Mouse (Mus musculus): ENCODE data around the gene Gpc2. TPM values are rescaled to one million over a fixed set of nuclear protein-coding genes. Genes with fewer than 3 reads are reported as not detected.

Gpc2 gene
- polyA plus RNA-seq, 1 experiment from 2014 or later: 2.9 TPM

Other genes starting within 250 kb of the Gpc2 start
- gene Smok3c, start 226.8 kb downstream of the Gpc2 start, polyA plus RNA-seq (2014; fragmentation: Nextera tagmentation; extraction: Ambion mirVana): not detected in 2 replicates
- 13.0 and 18.1 TPM in 2 replicates for gene Zkscan1, start 194.9 kb downstream of the Gpc2 start, polyA plus RNA-seq (2014; fragmentation: Nextera tagmentation; extraction: Ambion mirVana)
- gene Zscan21, start 163.1 kb downstream of the Gpc2 start, polyA plus RNA-seq (2014; fragmentation: Nextera tagmentation; extraction: Ambion mirVana): 45.7 and 48.5 TPM in 2 replicates
- gene Zfp113, start 124.3 kb downstream of the Gpc2 start, polyA plus RNA-seq (2014; fragmentation: Nextera tagmentation; extraction: Ambion mirVana): 8.0 and 10.0 TPM in 2 replicates
- 253 and 277 TPM in 2 replicates for gene Cops6, start 118.9 kb downstream of the Gpc2 start, polyA plus RNA-seq (2014; fragmentation: Nextera tagmentation; extraction: Ambion mirVana)
- 10.2 TPM in 2 replicates for gene Ap4m1, start 108.0 kb downstream of the Gpc2 start, polyA plus RNA-seq (2014; fragmentation: Nextera tagmentation; extraction: Ambion mirVana)
- gene Mcm7, start 107.6 kb downstream of the Gpc2 start, polyA plus RNA-seq (2014; fragmentation: Nextera tagmentation; extraction: Ambion mirVana): 139 and 143 TPM in 2 replicates
- 82.8 and 85.2 TPM in 2 replicates for gene Taf6, start 92.6 kb downstream of the Gpc2 start, polyA plus RNA-seq (2014; fragmentation: Nextera tagmentation; extraction: Ambion mirVana)
- gene Cnpy4, start 92.5 kb downstream of the Gpc2 start, polyA plus RNA-seq (2014; fragmentation: Nextera tagmentation; extraction: Ambion mirVana): 31.7 and 33.7 TPM in 2 replicates
- 4.5 and 5.9 TPM in 2 replicates for gene Mblac1, start 85.7 kb downstream of the Gpc2 start, polyA plus RNA-seq (2014; fragmentation: Nextera tagmentation; extraction: Ambion mirVana)
- not detected in 2 replicates for gene Nxpe5, start 54.1 kb downstream of the Gpc2 start, polyA plus RNA-seq (2014; fragmentation: Nextera tagmentation; extraction: Ambion mirVana)
- 71.8 and 74.4 TPM in 2 replicates for gene Lamtor4, start 24.5 kb downstream of the Gpc2 start, polyA plus RNA-seq (2014; fragmentation: Nextera tagmentation; extraction: Ambion mirVana)
- gene BC037034, start 16.0 kb downstream of the Gpc2 start, polyA plus RNA-seq (2014; fragmentation: Nextera tagmentation; extraction: Ambion mirVana): 3.5 and 4.0 TPM in 2 replicates
- gene Gal3st4, start 7.2 kb downstream of the Gpc2 start, polyA plus RNA-seq (2014; fragmentation: Nextera tagmentation; extraction: Ambion mirVana): 1.3 and 1.4 TPM in 2 replicates
- gene Gm43720, start within 50 bp of the Gpc2 start, polyA plus RNA-seq (2014; fragmentation: Nextera tagmentation; extraction: Ambion mirVana): 0.10 and 0.14 TPM in 2 replicates
- 1.8 and 4.4 TPM in 2 replicates for gene Stag3, start 235 bp upstream of the Gpc2 start, polyA plus RNA-seq (2014; fragmentation: Nextera tagmentation; extraction: Ambion mirVana)
- gene Pvrig, start 62.0 kb upstream of the Gpc2 start, polyA plus RNA-seq (2014; fragmentation: Nextera tagmentation; extraction: Ambion mirVana): 0.14 TPM in 1 of 2 replicates, not detected in the other
- 21.9 and 23.6 TPM in 2 replicates for gene Zfp157, start 161.5 kb upstream of the Gpc2 start, polyA plus RNA-seq (2014; fragmentation: Nextera tagmentation; extraction: Ambion mirVana)

Measured in heart, embryonic 11.5 days (tissue).